Mouse (Mus musculus) spleen, postnatal 4 days (tissue): ENCODE results near the gene Sec24a.

Source experiments
- DNase-seq, 2 experiments: peaks; one replicate each; pipeline ENCODE4 v3.0.0; 2022; ENCODE audit warnings: low spot score in 2 of 2

The Sec24a gene

GRCm38 (mm10) chr11:51649889-51650199 is 113.6 kb downstream of the Sec24a start:
- no peak for DNase-seq

- DNase-seq, result no peak
Measured at GRCm38 (mm10) chr11:51649111-51649888, 114.1 kb downstream of the Sec24a start.

- no peak for DNase-seq
Measured at GRCm38 (mm10) chr11:51648566-51648965, 114.9 kb downstream of the Sec24a start.

- no peak for DNase-seq
Measured at GRCm38 (mm10) chr11:51646751-51647667, 116.4 kb downstream of the Sec24a start.

GRCm38 (mm10) chr11:51646245-51646644 is 117.2 kb downstream of the Sec24a start:
- DNase-seq, result no peak

- DNase-seq, result no peak
Measured at GRCm38 (mm10) chr11:51645293-51645692, 118.1 kb downstream of the Sec24a start.

- DNase-seq, result peak; percentile 64 to 82
Measured at GRCm38 (mm10) chr11:51644217-51644616, 119.2 kb downstream of the Sec24a start.

GRCm38 (mm10) chr11:51643761-51644160 is 119.7 kb downstream of the Sec24a start:
- peak; percentile 38 to 77 for DNase-seq

- no peak for DNase-seq
Measured at GRCm38 (mm10) chr11:51643202-51643601, 120.2 kb downstream of the Sec24a start.
